Mouse (Mus musculus): ENCODE measurements around the gene Gyg. TPM values are rescaled to one million over a fixed set of nuclear protein-coding genes. Genes with fewer than 3 reads are reported as not detected.

Gyg gene
- total RNA-seq (2021), result 10 to 100 TPM; 30.0 to 31.7 TPM
- long read RNA-seq, experiment 1, transcript Gyg-204 (8 exons, 1,662 nt), result minor isoform, 21 of 65 reads
- long read RNA-seq, experiment 1, transcript Gyg-201 (7 exons, 1,922 nt), result major isoform, 25 of 65 reads
- long read RNA-seq, experiment 1, partial matches to known transcripts, result 14 of 65 reads
- long read RNA-seq, experiment 1, other reads (novel, unspliced or antisense), result 5 of 65 reads
- long read RNA-seq, experiment 2, transcript Gyg-201 (7 exons, 1,922 nt), result major isoform, 15 of 34 reads
- long read RNA-seq, experiment 2, transcript Gyg-204 (8 exons, 1,662 nt), result minor isoform, 11 of 34 reads
- long read RNA-seq, experiment 2, partial matches to known transcripts, result 6 of 34 reads
- long read RNA-seq, experiment 2, other reads (novel, unspliced or antisense), result 2 of 34 reads

GRCm38 (mm10) chr3:20154531-20155367, at the start of gene Gyg:
Gyg (minus strand) TSS chr3:20155317.
- peak; percentile 40 to 57 for DNase-seq (ENCODE audit: low spot score in 2 of 2)

- DNase-seq (ENCODE audit: low spot score in 2 of 2), result peak; percentile 48 to 63
Observed at GRCm38 (mm10) chr3:20198869-20199268, 43.8 kb upstream of the Gyg start.

GRCm38 (mm10) chr3:20197878-20198277, 42.8 kb upstream of the Gyg start:
- no peak for DNase-seq (ENCODE audit: low spot score in 2 of 2)

- no peak for DNase-seq (ENCODE audit: low spot score in 2 of 2)
Observed at GRCm38 (mm10) chr3:20188976-20189675, 34.0 kb upstream of the Gyg start.

- DNase-seq (ENCODE audit: low spot score in 2 of 2), result no peak
Observed at GRCm38 (mm10) chr3:20172394-20172793, 17.3 kb upstream of the Gyg start.

GRCm38 (mm10) chr3:20167487-20167886, 12.4 kb upstream of the Gyg start:
- DNase-seq (ENCODE audit: low spot score in 2 of 2), result no peak

GRCm38 (mm10) chr3:20155476-20155875, 359 bp upstream of the Gyg start:
- DNase-seq (ENCODE audit: low spot score in 2 of 2), result no peak

- no peak for DNase-seq (ENCODE audit: low spot score in 2 of 2)
Observed at GRCm38 (mm10) chr3:20151651-20152050, 3.5 kb downstream of the Gyg start.

GRCm38 (mm10) chr3:20150511-20150910, 4.6 kb downstream of the Gyg start:
- no peak for DNase-seq (ENCODE audit: low spot score in 2 of 2)

- no peak for DNase-seq (ENCODE audit: low spot score in 2 of 2)
Observed at GRCm38 (mm10) chr3:20147647-20148046, 7.5 kb downstream of the Gyg start.

- DNase-seq (ENCODE audit: low spot score in 2 of 2), result no peak
Observed at GRCm38 (mm10) chr3:20146884-20147395, 8.2 kb downstream of the Gyg start.

GRCm38 (mm10) chr3:20145696-20146113, 9.4 kb downstream of the Gyg start:
- DNase-seq (ENCODE audit: low spot score in 2 of 2), result no peak

- DNase-seq (ENCODE audit: low spot score in 2 of 2), result no peak
Observed at GRCm38 (mm10) chr3:20144401-20144800, 10.7 kb downstream of the Gyg start.

- no peak for DNase-seq (ENCODE audit: low spot score in 2 of 2)
Observed at GRCm38 (mm10) chr3:20143726-20144125, 11.4 kb downstream of the Gyg start.

- no peak for DNase-seq (ENCODE audit: low spot score in 2 of 2)
Observed at GRCm38 (mm10) chr3:20142576-20142975, 12.5 kb downstream of the Gyg start.

GRCm38 (mm10) chr3:20142101-20142500, 13.0 kb downstream of the Gyg start:
- no peak for DNase-seq (ENCODE audit: low spot score in 2 of 2)

- DNase-seq (ENCODE audit: low spot score in 2 of 2), result no peak
Observed at GRCm38 (mm10) chr3:20141679-20142078, 13.4 kb downstream of the Gyg start.

GRCm38 (mm10) chr3:20141240-20141639, 13.9 kb downstream of the Gyg start:
- DNase-seq (ENCODE audit: low spot score in 2 of 2), result no peak

- no peak for DNase-seq (ENCODE audit: low spot score in 2 of 2)
Observed at GRCm38 (mm10) chr3:20136868-20137581, 18.1 kb downstream of the Gyg start.

GRCm38 (mm10) chr3:20134545-20134944, 20.6 kb downstream of the Gyg start:
- no peak for DNase-seq (ENCODE audit: low spot score in 2 of 2)

- DNase-seq (ENCODE audit: low spot score in 2 of 2), result no peak
Observed at GRCm38 (mm10) chr3:20133745-20134144, 21.4 kb downstream of the Gyg start.
